8 mouse cellular contexts compared by ENCODE assay signal in genomic region chr2:132094441-132095230, GRCm38 (mm10). TPM values are rescaled to one million over a fixed set of nuclear protein-coding genes. Genes with fewer than 3 reads are reported as not detected.
DNase-seq lines count a peak whose midpoint lies in the region; ATAC-seq and TF ChIP-seq lines count a peak whose summit lies in the region.

No protein-coding gene starts in this region.

- 29% methylated on average over 11 of the region's 11 CpGs for WGBS in liver, embryonic 16.5 days (ENCODE audit: insufficient replicate concordance)
- 80% methylated on average over 11 of the region's 11 CpGs for WGBS in small intestine, adult 2 months
- WGBS in hindbrain, embryonic 16.5 days, result 81% methylated on average over 11 of the region's 11 CpGs

- H3K4me3 ChIP-seq in liver, embryonic 16.5 days (ENCODE audit: low read depth, low read length), result no peak overlapping the region
- no peak overlapping the region for H3K4me3 ChIP-seq in small intestine, adult 2 months (ENCODE audit: low read depth, low read length)
- H3K4me3 ChIP-seq in hindbrain, embryonic 16.5 days (ENCODE audit: low read length), result no peak overlapping the region

- H3K4me2 ChIP-seq in liver, embryonic 16.5 days (ENCODE audit: low read depth, low read length), result no peak overlapping the region
- no peak overlapping the region for H3K4me2 ChIP-seq in hindbrain, embryonic 16.5 days (ENCODE audit: low read length)

- ATAC-seq in erythroblast, adult 5-6 weeks (replicated peaks; ENCODE audit: low FRiP score, poor library complexity, severe bottlenecking), result peak; percentile 47; the same call in 1 of the 2 replicates
- peak; percentile 47 for ATAC-seq in liver, embryonic 16.5 days (ENCODE audit: low read depth)
- ATAC-seq in hindbrain, embryonic 16.5 days, result no peak

- H3K27ac ChIP-seq in liver, embryonic 16.5 days (ENCODE audit: low read length), result no peak overlapping the region
- peak overlapping the region; percentile 53 for H3K27ac ChIP-seq in small intestine, adult 2 months (ENCODE audit: insufficient read depth, low read depth, low read length)
- H3K27ac ChIP-seq in hindbrain, embryonic 16.5 days (ENCODE audit: low read depth, low read length), result no peak overlapping the region

- no peak for TF ChIP-seq CTCF in small intestine, adult 2 months (IDR thresholded peaks at IDR 0.05; ENCODE audit: extremely low read depth, insufficient read length, insufficient replicate concordance, low read depth, low read length)

- no peaks in the 10 kb centered on the region for H3K27me3 ChIP-seq in liver, embryonic 16.5 days (ENCODE audit: control insufficient read depth, insufficient read depth, low read depth, low read length)
- no peaks in the 10 kb centered on the region for H3K27me3 ChIP-seq in small intestine, adult 2 months (ENCODE audit: control insufficient read depth, insufficient read depth, low read length)
- H3K27me3 ChIP-seq in hindbrain, embryonic 16.5 days (replicated peaks; ENCODE audit: control insufficient read depth, insufficient read depth, low read length), result no peaks in the 10 kb centered on the region

- peaks cover 3% of the 10 kb centered on the region; the same call in 1 of the 2 replicates for H3K4me1 ChIP-seq in liver, embryonic 16.5 days (ENCODE audit: control insufficient read depth, low read depth, low read length)
- H3K4me1 ChIP-seq in small intestine, adult 2 months (ENCODE audit: control insufficient read depth, insufficient read depth, insufficient read length, low read length), result peaks cover 7% of the 10 kb centered on the region; the same call in 1 of the 2 replicates
- no peaks in the 10 kb centered on the region for H3K4me1 ChIP-seq in hindbrain, embryonic 16.5 days (ENCODE audit: control insufficient read depth, insufficient read depth, low read depth, low read length)

- TF ChIP-seq POLR2A in small intestine, adult 2 months (IDR thresholded peaks at IDR 0.05; ENCODE audit: low read depth, low read length), result no peak

- no peak overlapping the region for H3K9ac ChIP-seq in liver, embryonic 16.5 days (ENCODE audit: low read depth, low read length)
- no peak overlapping the region for H3K9ac ChIP-seq in hindbrain, embryonic 16.5 days (ENCODE audit: low read depth, low read length)

- H3K9me3 ChIP-seq in liver, embryonic 16.5 days (replicated peaks; ENCODE audit: control insufficient read depth, low read length), result no peaks in the 10 kb centered on the region
- no peaks in the 10 kb centered on the region for H3K9me3 ChIP-seq in hindbrain, embryonic 16.5 days (ENCODE audit: control insufficient read depth, low read length)

- peak; percentile 74 for DNase-seq in layer of hippocampus, adult 9-11 months
- no peak for DNase-seq in layer of hippocampus, postnatal 25 days (ENCODE audit: extremely low spot score in 1 of 2, low spot score in 1 of 2)
- no peak for DNase-seq in ovary, adult 18-20 months (ENCODE audit: low spot score)
- no peak for DNase-seq in adrenal gland, postnatal 4 days (ENCODE audit: low spot score in 2 of 2)

- H3K36me3 ChIP-seq in liver, embryonic 16.5 days (ENCODE audit: control insufficient read depth, insufficient read depth), result no peaks in the 10 kb centered on the region
- H3K36me3 ChIP-seq in small intestine, adult 2 months (ENCODE audit: control insufficient read depth, insufficient read depth, low read length), result peaks cover 36% of the 10 kb centered on the region
- H3K36me3 ChIP-seq in hindbrain, embryonic 16.5 days (ENCODE audit: control insufficient read depth, insufficient read depth, low read length), result peaks cover 11% of the 10 kb centered on the region

RNA-seq across cellular contexts. Expression of gene Slc23a2, which starts 50.3 kb away (rescaled TPM):
- total RNA-seq in layer of hippocampus, postnatal 25 days (2021), result 10 to 100 TPM; 90.9 to 94.0 TPM
- 4.0 and 7.5 TPM in 2 replicates for total RNA-seq in erythroblast, adult 5-6 weeks (2015; ENCODE audit: low replicate concordance)
- total RNA-seq in erythroblast, adult 5-6 weeks (2017; ENCODE audit: low replicate concordance), result 2.5 and 5.7 TPM in 2 replicates
- polyA plus RNA-seq in liver, embryonic 16.5 days (2015; fragmentation: Nextera tagmentation; extraction: Ambion mirVana), result 2.7 and 4.1 TPM in 2 replicates
- polyA plus RNA-seq in small intestine, adult 2 months (2012; rRNA removed), result 16.9 and 18.5 TPM in 2 replicates
- 40.8 and 44.5 TPM in 2 replicates for polyA plus RNA-seq in hindbrain, embryonic 16.5 days (2015; fragmentation: Nextera tagmentation; extraction: Ambion mirVana)
- 10 to 100 TPM; 60.4 to 67.4 TPM for total RNA-seq in adrenal gland, postnatal 4 days (2021)

Comparison
In these comparisons a context has a peak if more than half of its experiments do, and no peak if none do; other contexts are left out.
1. RNA of gene Slc23a2, which starts 50.3 kb away (total RNA-seq): 90.9 to 94.0 TPM in layer of hippocampus, postnatal 25 days and 60.4 to 67.4 TPM in adrenal gland, postnatal 4 days; 2.5 to 7.5 TPM in erythroblast, adult 5-6 weeks; every median in the first group is over 4 times any median in the second.